In the genomic region with DNA sequence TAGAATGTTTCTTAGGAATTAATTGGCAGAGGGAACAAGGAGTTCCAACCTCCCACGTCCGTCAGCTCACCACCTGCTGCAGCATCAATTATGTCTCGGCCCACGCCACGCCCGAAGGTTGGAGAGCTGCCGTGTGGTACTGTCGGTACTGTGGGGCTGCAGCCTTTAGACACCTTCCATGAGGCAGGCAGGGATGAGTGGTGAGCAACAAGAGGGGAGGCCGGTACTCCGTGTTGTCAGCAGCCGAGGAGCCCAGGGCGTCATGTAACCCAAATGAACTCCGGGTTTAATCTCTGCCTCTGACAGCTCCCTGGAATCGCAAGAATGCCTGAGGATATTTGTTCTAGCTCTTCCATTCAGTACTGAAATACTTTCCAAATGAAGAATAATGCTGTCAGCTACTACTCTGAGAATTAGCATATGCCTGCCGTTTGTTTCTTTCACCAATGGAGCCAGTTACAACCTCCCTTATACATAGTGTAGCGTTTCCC, we compare ENCODE assay signal across 8 mouse cellular contexts.
DNase-seq lines count a peak whose midpoint lies in the region; ATAC-seq lines count a peak whose summit lies in the region.

No protein-coding gene starts in this region.

- ATAC-seq in heart, embryonic 14.5 days (ENCODE audit: insufficient number of reproducible peaks, insufficient read depth, low FRiP score, low read depth): no peak

- H3K27ac ChIP-seq in heart, embryonic 14.5 days (replicated peaks in 1 of 2; ENCODE audit: control insufficient read depth in 1 of 2, insufficient read depth in 1 of 2, low read depth in 2 of 2, low read length in 2 of 2): no peak overlapping the region

- WGBS in heart, embryonic 14.5 days: 35% methylated on average over 16 of the region's 16 CpGs

- H3K9me3 ChIP-seq in heart, embryonic 14.5 days (ENCODE audit: control insufficient read depth, low read length): no peaks in the 10 kb centered on the region

- no peak overlapping the region for H3K9ac ChIP-seq in heart, embryonic 14.5 days (ENCODE audit: low read length)

- H3K4me2 ChIP-seq in heart, embryonic 14.5 days (ENCODE audit: low read length): peak overlapping the region; percentile 24; the same call in 1 of the 2 replicates

- no peaks in the 10 kb centered on the region for H3K36me3 ChIP-seq in heart, embryonic 14.5 days (ENCODE audit: control insufficient read depth, insufficient read depth, low read length)

- no peak overlapping the region for H3K4me3 ChIP-seq in heart, embryonic 14.5 days (ENCODE audit: control insufficient read depth in 1 of 2, insufficient read depth in 1 of 2, low read depth in 1 of 2, low read length in 2 of 2)

- H3K27me3 ChIP-seq in heart, embryonic 14.5 days (ENCODE audit: control insufficient read depth, insufficient read depth, low read length): no peaks in the 10 kb centered on the region

- DNase-seq in lung, adult 18-20 months: peak; percentile 20 to 41
- DNase-seq in lung, postnatal 10 days: no peak
- peak; percentile 72 to 79 for DNase-seq in layer of hippocampus, postnatal 14 days (ENCODE audit: low spot score in 2 of 2)
- DNase-seq in right cerebral cortex, postnatal 36 days (ENCODE audit: low spot score in 2 of 2): peak; percentile 90 to 93
- DNase-seq in liver: no peak
- DNase-seq in cerebellum, adult 8-10 months: no peak
- no peak for DNase-seq in c-Kit-positive CD71-positive TER-119-positive erythroid progenitor cells, embryonic 14.5 days (ENCODE audit: low spot score)

- H3K4me1 ChIP-seq in heart, embryonic 14.5 days (ENCODE audit: control insufficient read depth in 2 of 2, insufficient read depth in 2 of 2, low read length in 2 of 2): peaks cover 10 to 15% of the 10 kb centered on the region in 2 experiments

Comparison
In these comparisons a context has a peak if more than half of its experiments do, and no peak if none do; other contexts are left out.
1. DNase-seq: peak in lung, adult 18-20 months (2 of 2), layer of hippocampus, postnatal 14 days (2 of 2) and right cerebral cortex, postnatal 36 days (2 of 2); none in lung, postnatal 10 days (single experiment), liver (single experiment), cerebellum, adult 8-10 months (single experiment) and c-Kit-positive CD71-positive TER-119-positive erythroid progenitor cells, embryonic 14.5 days (single experiment).